Mouse (Mus musculus) thymus, postnatal 25 days (tissue): ENCODE data around the gene Wdr45.
A peak's percentile ranks its signal among the peaks of the same experiment; 100 is the strongest.
"Not testable (repeated sequence)": the region's sequence is repeated elsewhere in the genome, so short reads cannot be mapped to it uniquely, and the experiment has no call there.

Source experiments
- DNase-seq: peaks from one replicate; pipeline ENCODE4 v3.0.0; 2022

Wdr45 gene

GRCm38 (mm10) chrX:7714135-7714899 lies at the start of gene Wdr45:
Gene Wdr45, plus strand, starts transcription at chrX:7714333.
- peak; percentile 91 for DNase-seq

DNA sequence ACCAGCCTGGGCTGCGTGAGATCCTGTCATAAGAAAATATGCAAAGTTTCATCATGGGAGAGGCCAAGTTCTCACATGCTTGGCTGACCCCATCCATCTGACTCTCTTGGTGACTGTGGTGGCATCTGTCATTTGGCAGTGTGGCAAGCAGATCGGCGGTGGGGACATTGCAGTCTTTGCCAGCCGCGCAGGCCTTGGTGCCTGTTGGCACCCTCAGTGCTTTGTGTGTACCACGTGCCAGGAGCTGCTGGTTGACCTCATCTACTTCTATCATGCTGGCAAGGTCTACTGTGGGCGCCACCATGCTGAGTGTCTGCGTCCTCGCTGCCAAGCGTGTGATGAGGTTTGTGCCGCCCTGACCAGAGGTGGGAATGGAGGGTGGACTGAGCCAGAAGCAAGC lies 49.3 kb upstream of the Wdr45 start:
- no peak for DNase-seq

DNA sequence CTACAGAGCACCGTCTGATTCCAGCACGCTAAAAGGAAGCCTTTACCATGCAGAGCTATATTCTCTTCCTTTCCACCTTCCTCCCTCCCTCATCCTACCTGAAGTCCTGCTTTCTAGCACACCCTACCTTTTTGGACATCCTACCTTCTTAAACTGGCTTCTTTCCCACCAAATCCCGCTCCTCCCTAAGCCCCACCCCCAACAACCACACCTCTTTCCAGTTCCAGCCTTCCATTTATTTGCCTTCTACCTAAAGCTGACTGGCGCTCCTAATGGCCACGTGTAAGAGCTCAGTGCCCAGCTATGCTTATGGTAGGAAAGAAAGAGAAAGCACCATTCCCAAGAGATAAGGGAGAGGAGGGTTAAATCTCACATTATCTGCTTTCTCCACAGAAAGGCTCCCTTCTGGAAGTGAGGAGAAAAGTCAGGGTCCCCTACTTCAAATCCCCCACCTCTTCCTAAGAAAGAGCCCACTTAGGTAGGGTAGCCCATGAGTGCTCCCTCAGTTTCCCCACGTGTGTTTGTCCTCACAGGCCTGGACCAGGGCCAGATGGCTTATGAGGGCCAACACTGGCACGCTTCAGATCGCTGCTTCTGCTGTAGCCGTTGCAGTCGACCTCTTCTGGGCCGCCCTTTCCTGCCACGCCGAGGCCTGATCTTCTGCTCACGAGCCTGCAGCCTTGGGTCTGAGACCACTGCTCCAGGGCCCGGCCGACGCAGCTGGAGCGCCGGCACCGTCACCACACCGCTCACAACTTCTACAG lies 48.2 kb upstream of the Wdr45 start:
- no peak for DNase-seq

GRCm38 (mm10) chrX:7670390-7670881 lies 43.7 kb upstream of the Wdr45 start:
- DNase-seq: peak; percentile 56

DNA sequence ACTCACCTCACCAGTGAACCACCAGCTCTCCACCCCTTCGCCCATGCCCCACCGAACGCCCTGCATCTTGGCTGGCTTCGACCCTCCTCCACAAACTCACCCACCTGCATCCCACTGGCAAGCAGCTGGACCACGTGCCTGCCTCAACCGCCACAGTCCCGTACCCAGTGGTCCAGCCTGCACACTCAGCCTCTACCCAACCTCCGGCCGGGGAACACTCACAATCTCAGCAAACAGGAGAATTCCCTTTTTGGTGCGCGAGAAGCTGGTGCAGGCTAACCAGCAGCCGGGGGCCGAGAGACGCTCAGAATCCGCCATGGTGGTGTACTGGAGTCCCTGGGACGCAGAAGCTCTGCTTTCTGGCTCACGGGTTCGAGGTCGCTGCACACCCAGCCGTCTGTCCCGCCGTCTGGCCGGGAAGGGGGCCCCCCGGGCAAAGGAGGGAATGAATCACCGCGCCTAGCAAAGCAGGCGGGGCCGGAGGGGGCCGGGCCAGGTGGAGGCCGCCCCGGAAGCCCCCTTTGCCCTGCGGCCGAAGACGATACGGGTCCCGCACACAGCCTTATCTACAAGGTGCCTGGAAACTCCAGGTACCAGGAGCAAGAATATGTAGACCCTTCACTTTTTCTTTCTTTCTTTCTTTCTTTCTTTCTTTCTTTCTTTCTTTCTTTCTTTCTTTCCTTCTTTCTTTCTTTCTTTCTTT lies 43.1 kb upstream of the Wdr45 start, which contains the start of gene Plp2:
TSS of gene Plp2 (minus strand) at position 470 of the 703 bp plus-strand sequence.
- DNase-seq: peak; percentile 54

DNA sequence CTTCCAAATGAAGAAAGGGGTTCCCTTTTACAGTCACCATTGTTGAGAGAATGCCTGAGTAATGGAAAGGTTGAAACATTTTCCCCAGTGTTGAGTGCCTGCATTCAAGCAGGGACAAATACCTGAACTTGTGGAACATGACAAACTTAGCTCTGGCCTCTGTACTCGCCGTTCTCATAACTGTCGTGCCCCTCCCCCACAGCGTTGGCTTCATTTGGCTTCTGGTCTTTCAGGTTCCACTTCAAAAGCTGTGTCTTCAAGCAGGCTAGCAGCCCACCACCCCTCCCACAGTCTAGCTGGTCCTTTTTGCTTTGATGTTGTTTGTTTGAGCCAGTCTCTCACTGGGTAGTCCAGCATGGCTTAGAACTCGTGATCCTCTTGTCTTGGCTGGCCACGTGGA lies 41.4 kb upstream of the Wdr45 start:
- DNase-seq: no peak

GRCm38 (mm10) chrX:7673578-7674281 lies 40.4 kb upstream of the Wdr45 start:
- DNase-seq: peak; percentile 45

DNA sequence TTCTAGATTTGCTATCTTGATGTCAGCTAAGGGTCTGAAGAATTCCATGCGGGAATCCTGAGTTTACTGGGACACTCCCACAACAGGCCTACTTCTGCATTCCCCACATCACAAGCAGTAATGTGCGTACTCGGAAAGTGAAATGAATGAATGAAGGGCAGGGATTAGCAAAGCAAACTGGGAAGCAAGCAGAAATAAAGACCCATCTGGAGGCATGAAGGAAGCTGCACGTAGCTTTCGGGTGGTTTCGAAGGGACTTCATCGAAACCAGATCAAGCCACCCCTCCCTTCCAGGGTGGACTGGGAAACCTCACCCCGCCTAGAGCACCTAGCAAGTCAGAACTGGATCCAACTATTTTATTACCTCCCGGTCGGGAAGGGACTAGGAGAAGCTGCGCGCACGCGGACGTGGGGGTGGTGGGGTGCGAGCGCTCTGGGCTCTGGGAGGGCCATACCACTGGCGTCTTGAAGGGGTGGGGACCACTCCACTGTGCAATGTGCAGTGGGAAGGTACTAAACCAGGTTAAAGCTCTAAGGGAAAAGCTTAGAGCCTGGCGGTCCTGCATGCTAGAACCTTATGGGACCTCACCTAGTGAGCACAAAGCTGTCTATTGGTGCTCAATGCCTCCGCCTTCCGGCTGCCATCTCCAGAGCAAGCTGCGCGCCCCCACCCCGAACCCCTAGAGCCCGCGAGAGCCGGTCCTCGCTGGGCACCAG lies 39.7 kb upstream of the Wdr45 start:
- peak; percentile 51 for DNase-seq

GRCm38 (mm10) chrX:7675001-7675380 lies 39.1 kb upstream of the Wdr45 start:
- DNase-seq: no peak

GRCm38 (mm10) chrX:7678986-7679385 lies 35.1 kb upstream of the Wdr45 start:
- DNase-seq: no peak

GRCm38 (mm10) chrX:7679405-7680056 lies 34.6 kb upstream of the Wdr45 start:
- peak; percentile 88 for DNase-seq

GRCm38 (mm10) chrX:7680057-7680412 lies 34.1 kb upstream of the Wdr45 start:
- no peak for DNase-seq

GRCm38 (mm10) chrX:7680864-7681263 lies 33.3 kb upstream of the Wdr45 start, which contains the start of gene Magix:
Gene Magix, minus strand, starts transcription at chrX:7681251.
- DNase-seq: no peak

DNA sequence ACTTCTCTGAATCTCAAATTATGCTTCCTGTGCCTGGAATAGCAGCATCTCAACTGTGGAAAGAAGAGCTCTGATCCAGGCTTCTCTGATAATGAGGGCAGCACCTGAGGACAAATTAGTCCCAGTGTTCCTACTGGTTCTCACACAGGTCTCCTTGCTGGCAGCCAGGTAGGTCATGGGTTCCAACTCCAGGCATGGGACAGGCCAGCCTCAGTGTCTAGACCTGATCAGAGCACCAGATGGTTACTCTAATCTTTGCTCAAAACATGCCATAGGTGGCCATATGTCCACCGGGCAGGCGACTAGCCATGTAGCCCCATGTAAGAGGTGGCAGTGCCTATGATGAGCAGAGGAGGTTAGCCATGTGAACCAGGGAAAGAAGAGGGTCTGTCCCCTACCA lies 25.8 kb upstream of the Wdr45 start:
- no peak for DNase-seq

GRCm38 (mm10) chrX:7690486-7690885 lies 23.6 kb upstream of the Wdr45 start:
- no peak for DNase-seq

DNA sequence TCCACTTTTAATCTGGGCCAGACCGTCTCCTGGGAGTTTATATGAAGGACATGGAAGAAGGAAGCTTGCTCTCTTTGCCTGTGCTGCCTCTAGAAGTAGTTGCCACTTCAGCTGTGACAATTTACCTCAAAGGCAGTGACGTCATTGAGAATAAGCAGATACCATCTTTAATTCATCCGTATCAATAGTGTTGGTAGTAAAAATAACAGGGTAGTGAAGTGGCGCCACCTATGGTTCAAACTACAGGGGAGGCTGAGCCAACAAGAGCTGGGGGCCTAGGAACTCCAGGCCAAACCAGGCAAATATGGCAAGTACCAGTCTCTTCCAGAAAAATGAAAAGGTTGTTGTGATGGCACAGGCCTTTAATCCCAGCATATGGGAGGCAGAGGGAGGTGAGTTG lies 21.3 kb upstream of the Wdr45 start:
- peak; percentile 49 for DNase-seq

DNA sequence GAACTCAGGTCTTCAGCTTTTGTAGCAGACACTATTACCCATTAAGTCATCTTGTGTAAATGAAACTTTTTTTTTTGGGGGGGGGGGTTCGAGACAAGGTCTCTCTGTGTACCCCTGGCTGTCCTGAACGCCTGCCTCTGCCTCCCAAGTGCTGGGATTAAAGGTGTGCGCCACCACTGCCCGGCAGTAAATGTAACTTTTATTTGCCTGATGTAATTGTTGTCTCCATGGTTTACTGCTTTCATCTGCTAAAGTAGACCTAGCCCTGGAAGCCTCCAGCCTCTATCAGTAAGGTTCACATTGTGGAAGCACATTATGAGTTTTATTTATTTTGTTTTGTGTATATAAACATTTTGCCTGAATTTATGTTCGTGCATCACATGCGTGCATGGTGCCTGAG lies 17.6 kb upstream of the Wdr45 start:
- no peak for DNase-seq

- DNase-seq: peak; percentile 77
Measured at GRCm38 (mm10) chrX:7696954-7697381, 17.2 kb upstream of the Wdr45 start, which contains the start of gene Gpkow. Gene Gpkow, plus strand, starts transcription at chrX:7697131.

DNA sequence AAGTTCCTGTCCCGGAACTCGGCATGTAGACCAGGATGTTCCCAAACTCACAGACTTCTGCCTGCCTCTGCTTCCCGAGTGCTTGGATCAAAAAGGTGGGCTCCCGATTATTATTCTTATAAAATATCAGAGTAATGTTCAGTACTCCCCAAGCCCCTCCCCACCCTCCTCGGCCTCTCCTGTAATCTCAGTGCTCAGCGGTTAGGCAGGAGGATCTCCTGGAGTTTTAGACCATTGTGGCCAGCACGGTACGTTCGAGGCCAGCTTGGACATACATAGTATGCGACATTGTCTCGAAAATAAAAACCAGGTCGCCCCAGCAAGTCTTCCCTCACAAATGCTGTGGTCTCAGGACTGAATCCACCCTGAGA lies 384 bp upstream of the Wdr45 start:
- DNase-seq: not testable (repeated sequence)

- not testable (repeated sequence) for DNase-seq
Measured at GRCm38 (mm10) chrX:7716058-7716457, 1.9 kb downstream of the Wdr45 start.

GRCm38 (mm10) chrX:7721514-7722281 lies 7.6 kb downstream of the Wdr45 start, which contains the start of gene Gm45208:
Gene Gm45208, plus strand, starts transcription at chrX:7722245.
- DNase-seq: peak; percentile 73
